Comparison of ENCODE assay signal across 9 mouse cellular contexts in genomic region chr3:136165167-136166032, GRCm38 (mm10).
DNase-seq lines count a peak whose midpoint lies in the region; ATAC-seq and TF ChIP-seq lines count a peak whose summit lies in the region.
"Had no signal": no experiment of that assay in that cellular context is flagged by ENCODE, and none has a peak within 500 bp of the region (broad histone marks: within the 10 kb centered on the region; RNA-seq: fewer than 3 reads in every experiment).

No protein-coding gene starts in this region.

- no peak overlapping the region for H3K9ac ChIP-seq in heart, adult 2 months (ENCODE audit: low read depth, low read length)
- no peak overlapping the region for H3K9ac ChIP-seq in heart, embryonic 12.5 days
- H3K9ac ChIP-seq in midbrain, embryonic 14.5 days (replicated peaks; ENCODE audit: low read length), result no peak overlapping the region
- H3K9ac ChIP-seq: midbrain, embryonic 12.5 days had no signal

- no peaks in the 10 kb centered on the region for H3K36me3 ChIP-seq in heart, adult 2 months (ENCODE audit: control insufficient read depth, insufficient read depth, low read length)
- no peaks in the 10 kb centered on the region for H3K36me3 ChIP-seq in heart, embryonic 12.5 days
- H3K36me3 ChIP-seq in midbrain, embryonic 14.5 days (ENCODE audit: control insufficient read depth, insufficient read depth, low read length), result no peaks in the 10 kb centered on the region
- H3K36me3 ChIP-seq: midbrain, embryonic 12.5 days had no signal

- DNase-seq in heart, adult 2 months, result peak; percentile 66
- DNase-seq in gastrocnemius, adult 2 months, result peak; percentile 75
- DNase-seq in layer of hippocampus, postnatal 10 days (ENCODE audit: low spot score in 2 of 2), result peak; percentile 36 to 40
- DNase-seq in right cerebral cortex, postnatal 36 days (ENCODE audit: low spot score in 2 of 2), result peak; percentile 60 to 71
- no peak for DNase-seq in ovary, postnatal 10 days (ENCODE audit: low spot score)
- DNase-seq in midbrain, embryonic 14.5 days, result no peak

- H3K79me2 ChIP-seq in heart, adult 2 months (replicated peaks; ENCODE audit: control insufficient read depth, insufficient read depth, low read length), result no peaks in the 10 kb centered on the region

- TF ChIP-seq CTCF in heart, adult 2 months (IDR thresholded peaks at IDR 0.05), result peak; percentile 20; the same call in 1 of the 2 replicates
- no peak for TF ChIP-seq CTCF in gastrocnemius, adult 2 months (IDR thresholded peaks at IDR 0.05)

- H3K4me3 ChIP-seq in heart, adult 2 months, result no peak overlapping the region
- no peak overlapping the region for H3K4me3 ChIP-seq in heart, embryonic 12.5 days
- H3K4me3 ChIP-seq in gastrocnemius, adult 2 months, result no peak overlapping the region
- H3K4me3 ChIP-seq in midbrain, embryonic 14.5 days (replicated peaks; ENCODE audit: low read depth, low read length), result no peak overlapping the region
- H3K4me3 ChIP-seq: midbrain, embryonic 12.5 days had no signal

- no peaks in the 10 kb centered on the region for H3K27me3 ChIP-seq in heart, adult 2 months (ENCODE audit: control insufficient read depth, insufficient read depth, low read length)
- H3K27me3 ChIP-seq in heart, embryonic 12.5 days (replicated peaks), result no peaks in the 10 kb centered on the region
- no peaks in the 10 kb centered on the region for H3K27me3 ChIP-seq in midbrain, embryonic 14.5 days (ENCODE audit: control insufficient read depth, insufficient read depth, low read length)

- no peak for TF ChIP-seq EP300 in heart, adult 2 months (IDR thresholded peaks at IDR 0.05; ENCODE audit: insufficient read depth, low read depth, low read length)

- H3K4me1 ChIP-seq in heart, adult 2 months (ENCODE audit: control insufficient read depth, insufficient read depth, low read length), result no peaks in the 10 kb centered on the region
- H3K4me1 ChIP-seq in heart, embryonic 12.5 days (replicated peaks), result no peaks in the 10 kb centered on the region
- no peaks in the 10 kb centered on the region for H3K4me1 ChIP-seq in midbrain, embryonic 14.5 days (ENCODE audit: control insufficient read depth, insufficient read depth, low read length)
- H3K4me1 ChIP-seq: midbrain, embryonic 12.5 days had no signal

- ATAC-seq in heart, embryonic 12.5 days (ENCODE audit: insufficient number of reproducible peaks, low FRiP score), result no peak
- ATAC-seq in erythroid progenitor cell, adult 5-6 weeks (replicated peaks; ENCODE audit: low FRiP score, poor library complexity, severe bottlenecking), result no peak
- ATAC-seq in midbrain, embryonic 14.5 days (ENCODE audit: low FRiP score, low TSS enrichment), result no peak

- H3K9me3 ChIP-seq in heart, embryonic 12.5 days (replicated peaks), result no peaks in the 10 kb centered on the region
- no peaks in the 10 kb centered on the region for H3K9me3 ChIP-seq in midbrain, embryonic 14.5 days (ENCODE audit: control insufficient read depth, low read length)
- H3K9me3 ChIP-seq: midbrain, embryonic 12.5 days had no signal

- intact Hi-C loops in heart, adult 2 months (cut with DNase I), result no loop called here
- intact Hi-C loops in gastrocnemius, adult 2 months (cut with DNase I), result no loop called here

- TF ChIP-seq POLR2A in heart, adult 2 months (IDR thresholded peaks at IDR 0.05; ENCODE audit: insufficient read depth, low read depth, low read length), result no peak

- H3K4me2 ChIP-seq in heart, embryonic 12.5 days, result no peak overlapping the region
- no peak overlapping the region for H3K4me2 ChIP-seq in midbrain, embryonic 14.5 days (ENCODE audit: low read length)
- H3K4me2 ChIP-seq: midbrain, embryonic 12.5 days had no signal

- WGBS in heart, adult 2 months, result 56% methylated on average over 7 of the region's 7 CpGs
- 68% methylated on average over 7 of the region's 7 CpGs for whole genome bisulfite sequencing in heart, embryonic 12.5 days
- 88% methylated on average over 7 of the region's 7 CpGs for WGBS in midbrain, embryonic 14.5 days

- no peak overlapping the region for H3K27ac ChIP-seq in heart, adult 2 months
- no peak overlapping the region for H3K27ac ChIP-seq in heart, embryonic 12.5 days (ENCODE audit: poor library complexity, severe bottlenecking)
- H3K27ac ChIP-seq in gastrocnemius, adult 2 months, result no peak overlapping the region
- H3K27ac ChIP-seq in midbrain, embryonic 14.5 days (replicated peaks; ENCODE audit: low read depth, low read length), result no peak overlapping the region
- H3K27ac ChIP-seq: midbrain, embryonic 12.5 days had no signal

Comparison
In these comparisons a context has a peak if more than half of its experiments do, and no peak if none do; other contexts are left out.
1. DNase-seq: peak in heart, adult 2 months (2 of 2), gastrocnemius, adult 2 months (single experiment), layer of hippocampus, postnatal 10 days (2 of 2) and right cerebral cortex, postnatal 36 days (2 of 2); none in ovary, postnatal 10 days (single experiment) and midbrain, embryonic 14.5 days (single experiment).